Mouse (Mus musculus) G1E (cell line): ENCODE measurements around the gene Prl5a1. TPM values are rescaled to one million over a fixed set of nuclear protein-coding genes. Genes with fewer than 3 reads are reported as not detected.

Experiments used
- ATAC-seq: 2 replicates; pipeline ENCODE4 v1.8.0; 2016; ENCODE audit warnings: mild to moderate bottlenecking; ENCODE audit not compliant: insufficient number of reproducible peaks, poor library complexity, low FRiP score, severe bottlenecking; ENCODE audit errors: extremely low read depth
- DNase-seq: peaks from one replicate; pipeline ENCODE4 v3.0.0; 2012; ENCODE audit warnings: low spot score
- H3K27me3 ChIP-seq: 2 replicates; pipeline ENCODE4 v1.6.1; 2012; ENCODE audit warnings: mild to moderate bottlenecking, low read length, inconsistent platforms; ENCODE audit not compliant: insufficient read depth
- H3K36me3 ChIP-seq: replicated peaks from 2 replicates; pipeline ENCODE3; 2012; ENCODE audit warnings: mild to moderate bottlenecking, inconsistent platforms
- H3K4me1 ChIP-seq: 2 replicates; pipeline ENCODE4 v1.6.1; 2012; ENCODE audit warnings: low read depth, low read length, inconsistent platforms, mixed read lengths; ENCODE audit not compliant: insufficient read depth
- H3K4me3 ChIP-seq: 2 replicates; pipeline ENCODE4 v1.5.1; 2012; ENCODE audit warnings: low read depth, mild to moderate bottlenecking, inconsistent platforms, low read length, moderate library complexity, mixed read lengths
- H3K9me3 ChIP-seq: replicated peaks from 2 replicates; pipeline ENCODE4 v1.6.1; 2012; ENCODE audit warnings: inconsistent platforms
- CTCF ChIP-seq: IDR thresholded peaks from 2 replicates; pipeline ENCODE4 v1.5.1; 2012; ENCODE audit warnings: low read depth, low read length, inconsistent platforms, mixed read lengths
- GATA1 ChIP-seq: IDR thresholded peaks from 2 replicates; pipeline ENCODE4 v1.6.1; 2012; ENCODE audit warnings: borderline replicate concordance, low read length, inconsistent platforms, mixed read lengths
- GATA2 ChIP-seq: IDR thresholded peaks from 2 replicates; pipeline ENCODE4 v1.6.1; 2012; ENCODE audit warnings: low read depth, low read length, inconsistent platforms, borderline replicate concordance
- POLR2AphosphoS5 ChIP-seq: IDR thresholded peaks from 2 replicates; pipeline ENCODE4 v1.6.1; 2012; ENCODE audit warnings: low read depth, low read length, inconsistent platforms; ENCODE audit not compliant: insufficient replicate concordance
- TAL1 ChIP-seq: conservative IDR thresholded peaks from 2 replicates; pipeline ENCODE4 v1.6.1; 2012; ENCODE audit warnings: low read depth, low read length, inconsistent platforms, mixed read lengths
- polyA plus RNA-seq: library from polyadenylated mRNA; stranded (reverse); fragments of >175 nt; gene quantifications from 2 replicates; pipeline ENCODE4 v1.2.3, GENCODE M21; 2012
- total RNA-seq, 2 experiments: library from RNA; stranded (forward) in 1 of 2; stranded (reverse) in 1 of 2; fragments of 200-1000 nt in 1 of 2; fragments of >200 nt in 1 of 2; fragmentation: Nextera tagmentation in 1 of 2; gene quantifications; 2 replicates each; pipeline ENCODE4 v1.2.3; 2014 to 2017

Prl5a1 gene
- total RNA-seq (2014; fragmentation: Nextera tagmentation): not detected in 2 replicates
- total RNA-seq (2017): not detected in 2 replicates
- polyA plus RNA-seq: not detected in 2 replicates

GRCm38 (mm10) chr13:28142184-28142583 is at the start of gene Prl5a1:
Prl5a1 (plus strand) TSS chr13:28142484.
- Histone ChIP-seq H3K4me1 (no peaks in the 10 kb centered on the region), H3K27me3 (no peaks in the 10 kb centered on the region), H3K4me3 (no peak within 1 kb of the TSS), H3K36me3 (no peaks in the 10 kb centered on the region), H3K9me3 (no peaks in the 10 kb centered on the region; the same call in 1 of the 2 replicates)
- no peak for DNase-seq
- ATAC-seq: no peak
- TF ChIP-seq CTCF (no peak), TAL1 (no peak), POLR2AphosphoS5 (no peak), GATA1 (no peak), GATA2 (no peak)

GRCm38 (mm10) chr13:28096161-28096560 is 46.1 kb upstream of the Prl5a1 start:
- H3K4me3 ChIP-seq: no peak overlapping the region
- TF ChIP-seq TAL1 (no peak), CTCF (no peak)
- no peaks in the 10 kb centered on the region for H3K4me1 ChIP-seq
- H3K27me3 ChIP-seq: no peaks in the 10 kb centered on the region
- ATAC-seq: no peak
- no peak for DNase-seq
- no peaks in the 10 kb centered on the region for H3K9me3 ChIP-seq
- no peaks in the 10 kb centered on the region for H3K36me3 ChIP-seq

GRCm38 (mm10) chr13:28108536-28108935 is 33.7 kb upstream of the Prl5a1 start:
- DNase-seq (no peak), ATAC-seq (no peak)
- Histone ChIP-seq H3K4me3 (no peak overlapping the region), H3K27me3 (no peaks in the 10 kb centered on the region), H3K9me3 (no peaks in the 10 kb centered on the region), H3K36me3 (no peaks in the 10 kb centered on the region), H3K4me1 (no peaks in the 10 kb centered on the region)
- TF ChIP-seq TAL1 (no peak), GATA1 (no peak), GATA2 (no peak), POLR2AphosphoS5 (no peak), CTCF (no peak)

- ATAC-seq: no peak
- no peak for DNase-seq
- TF ChIP-seq GATA2: no peak
- no peak for TF ChIP-seq TAL1
- no peak for TF ChIP-seq CTCF
- TF ChIP-seq GATA1: no peak
- no peak for TF ChIP-seq POLR2AphosphoS5
- H3K4me3 ChIP-seq: no peak overlapping the region
- no peaks in the 10 kb centered on the region for H3K9me3 ChIP-seq
- no peaks in the 10 kb centered on the region for H3K4me1 ChIP-seq
- no peaks in the 10 kb centered on the region for H3K27me3 ChIP-seq
- H3K36me3 ChIP-seq: no peaks in the 10 kb centered on the region
Measured at GRCm38 (mm10) chr13:28132781-28133180, 9.5 kb upstream of the Prl5a1 start.

GRCm38 (mm10) chr13:28135790-28136189 is 6.5 kb upstream of the Prl5a1 start:
- ATAC-seq: no peak
- no peak for DNase-seq

More at GRCm38 (mm10) chr13:28135790-28136189, 6.5 kb upstream of the Prl5a1 start:
- H3K4me1 ChIP-seq: no peaks in the 10 kb centered on the region
- no peaks in the 10 kb centered on the region for H3K36me3 ChIP-seq
- H3K4me3 ChIP-seq: no peak overlapping the region
- no peaks in the 10 kb centered on the region; the same call in 1 of the 2 replicates for H3K9me3 ChIP-seq
- TF ChIP-seq CTCF (no peak), GATA1 (no peak), TAL1 (no peak), GATA2 (no peak), POLR2AphosphoS5 (no peak)
- no peaks in the 10 kb centered on the region for H3K27me3 ChIP-seq

Other genes with a start within 250 kb of the Prl5a1 start
- gene Prl4a1, start 126.3 kb upstream of the Prl5a1 start, total RNA-seq (2014; fragmentation: Nextera tagmentation): not detected in 2 replicates
- gene Prl4a1, start 126.3 kb upstream of the Prl5a1 start, total RNA-seq (2017): 0.16 TPM in 1 of 2 replicates, not detected in the other
- gene Prl4a1, start 126.3 kb upstream of the Prl5a1 start, polyA plus RNA-seq: not detected in 2 replicates
- gene Gm11361, start 115.0 kb downstream of the Prl5a1 start, total RNA-seq (2014; fragmentation: Nextera tagmentation): 7.9 and 12.3 TPM in 2 replicates
- gene Gm11361, start 115.0 kb downstream of the Prl5a1 start, total RNA-seq (2017): 6.3 and 8.7 TPM in 2 replicates
- 5.5 and 5.7 TPM in 2 replicates for gene Gm11361, start 115.0 kb downstream of the Prl5a1 start, polyA plus RNA-seq